Mouse (Mus musculus): ENCODE data around the gene Atoh1. TPM values are rescaled to one million over a fixed set of nuclear protein-coding genes. Genes with fewer than 3 reads are reported as not detected.
A peak's percentile ranks its signal among the peaks of the same experiment; 100 is the strongest.

Gene Atoh1
- 0.06 TPM in 1 of 2 replicates, not detected in the other for polyA plus RNA-seq (2015; fragmentation: Nextera tagmentation; extraction: Ambion mirVana)

DNA sequence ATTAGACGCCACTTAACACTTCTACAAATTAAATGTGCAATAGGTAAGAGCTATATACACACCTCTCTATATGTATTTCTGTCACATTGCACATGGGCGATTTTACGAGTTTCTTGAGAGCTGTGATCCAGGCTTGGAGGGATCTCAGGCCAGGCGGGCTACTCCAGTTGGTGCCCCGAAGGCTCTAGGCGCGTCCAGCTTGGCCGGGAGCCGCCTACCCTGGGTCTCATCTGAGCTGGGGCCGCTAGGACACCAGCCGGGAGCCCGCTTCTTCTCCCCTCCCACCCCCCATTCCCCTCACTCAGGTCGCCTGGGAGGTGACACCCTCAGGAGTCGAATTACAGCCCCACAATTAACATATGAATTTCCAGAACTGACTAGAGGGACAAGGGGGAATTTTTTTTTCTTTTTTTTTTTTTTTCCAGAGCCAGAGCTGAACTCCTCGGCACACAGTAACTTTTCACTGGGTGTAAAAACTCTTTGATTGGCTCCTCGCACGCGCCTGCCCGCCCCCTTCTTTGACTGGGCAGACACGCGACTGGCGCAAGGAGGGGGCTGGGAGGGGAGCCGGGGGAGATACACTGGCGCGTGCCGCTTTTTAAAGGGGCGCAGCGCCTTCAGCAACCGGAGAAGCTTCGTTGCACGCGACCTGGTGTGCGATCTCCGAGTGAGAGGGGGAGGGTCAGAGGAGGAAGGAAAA is at the start of gene Atoh1:
Atoh1 (plus strand) TSS at position 627 of the 700 bp plus-strand sequence.
- Histone ChIP-seq H3K4me2 (replicated peaks) (peak within 1 kb of the TSS; percentile 84), H3K4me1 (peaks cover 29% of the 10 kb centered on the region), H3K9ac (peak within 1 kb of the TSS; percentile 20; the same call in 1 of the 2 replicates), H3K9me3 (no peaks in the 10 kb centered on the region), H3K36me3 (no peaks in the 10 kb centered on the region), H3K27ac (no peak within 1 kb of the TSS), H3K4me3 (peak within 1 kb of the TSS; percentile 46), H3K27me3 (peaks cover 69% of the 10 kb centered on the region)
- WGBS, result 0% methylated on average over 34 of the region's 34 CpGs
- peak; percentile 91 for ATAC-seq (ENCODE audit: low FRiP score, low read depth)

- H3K4me3 ChIP-seq, result no peak overlapping the region
- peaks cover 9% of the 10 kb centered on the region; the same call in 1 of the 2 replicates for H3K4me1 ChIP-seq
- H3K36me3 ChIP-seq, result no peaks in the 10 kb centered on the region
- no peaks in the 10 kb centered on the region for H3K9me3 ChIP-seq
- peak; percentile 32; the same call in 1 of the 2 replicates for ATAC-seq (ENCODE audit: low FRiP score, low read depth)
- 36% methylated on average over 9 of the region's 9 CpGs for WGBS
- no peak overlapping the region for H3K27ac ChIP-seq
- no peak overlapping the region for H3K4me2 ChIP-seq (replicated peaks)
- H3K27me3 ChIP-seq, result peaks cover 26% of the 10 kb centered on the region
- no peak overlapping the region for H3K9ac ChIP-seq
These were observed 45.0 kb upstream of the Atoh1 start for GRCm38 (mm10) chr6:64683974-64684373.

- Histone ChIP-seq H3K4me3 (no peak overlapping the region), H3K27me3 (peaks cover 26% of the 10 kb centered on the region), H3K36me3 (no peaks in the 10 kb centered on the region), H3K9me3 (no peaks in the 10 kb centered on the region), H3K4me1 (peaks cover 9% of the 10 kb centered on the region; the same call in 1 of the 2 replicates), H3K27ac (no peak overlapping the region), H3K9ac (no peak overlapping the region), H3K4me2 (replicated peaks) (peak overlapping the region; percentile 40)
- ATAC-seq (ENCODE audit: low FRiP score, low read depth), result no peak; the same call in 1 of the 2 replicates
- whole genome bisulfite sequencing, result 3% methylated on average over 5 of the region's 5 CpGs
These were observed 44.0 kb upstream of the Atoh1 start for GRCm38 (mm10) chr6:64684973-64685372.

DNA sequence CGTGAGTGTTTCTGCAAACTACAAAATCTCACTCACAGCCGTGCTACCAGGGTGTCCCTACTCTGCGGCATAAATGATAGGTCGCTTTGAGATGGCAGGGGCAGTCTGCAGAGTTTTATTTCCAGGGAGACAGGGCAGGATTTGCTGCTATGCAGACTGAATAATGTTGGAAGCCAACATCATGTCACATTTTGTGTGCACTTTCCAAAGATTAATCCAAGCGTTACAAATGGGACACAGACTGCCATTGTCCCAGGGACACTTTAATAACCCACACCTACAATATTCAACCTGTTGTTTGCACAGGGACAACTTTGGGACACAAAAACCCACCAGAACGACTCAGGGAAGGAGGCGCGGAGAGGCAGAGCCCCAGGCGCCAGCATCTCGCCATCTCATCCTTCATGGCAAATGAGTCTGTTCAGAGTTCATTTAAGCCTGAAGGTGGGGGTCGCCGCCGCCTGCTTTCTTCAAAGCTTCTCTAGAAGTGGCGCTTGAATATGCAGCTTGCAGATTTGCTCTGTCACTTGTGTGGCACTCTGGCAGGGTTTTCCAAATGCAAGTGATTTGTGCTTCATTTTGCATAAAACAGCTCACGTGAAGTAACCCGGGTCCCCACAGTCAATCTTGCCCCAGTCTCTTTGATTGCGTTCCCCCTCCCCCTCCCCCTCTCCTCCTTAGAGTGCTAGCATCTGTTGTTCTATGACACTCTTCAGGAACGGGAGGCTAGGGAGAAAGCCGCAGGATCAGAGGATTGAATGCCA is 40.6 kb upstream of the Atoh1 start:
- Histone ChIP-seq H3K27me3 (peaks cover 26% of the 10 kb centered on the region), H3K4me3 (no peak overlapping the region), H3K36me3 (no peaks in the 10 kb centered on the region), H3K27ac (no peak overlapping the region), H3K9me3 (no peaks in the 10 kb centered on the region), H3K4me2 (replicated peaks) (peak overlapping the region; percentile 47), H3K4me1 (peaks cover 9% of the 10 kb centered on the region; the same call in 1 of the 2 replicates), H3K9ac (0 out of 2 replicates have a peak overlapping the region, but pooled peaks have one; percentile 19)
- WGBS, result 9% methylated on average over 19 of the region's 19 CpGs
- no peak for ATAC-seq (ENCODE audit: low FRiP score, low read depth)

DNA sequence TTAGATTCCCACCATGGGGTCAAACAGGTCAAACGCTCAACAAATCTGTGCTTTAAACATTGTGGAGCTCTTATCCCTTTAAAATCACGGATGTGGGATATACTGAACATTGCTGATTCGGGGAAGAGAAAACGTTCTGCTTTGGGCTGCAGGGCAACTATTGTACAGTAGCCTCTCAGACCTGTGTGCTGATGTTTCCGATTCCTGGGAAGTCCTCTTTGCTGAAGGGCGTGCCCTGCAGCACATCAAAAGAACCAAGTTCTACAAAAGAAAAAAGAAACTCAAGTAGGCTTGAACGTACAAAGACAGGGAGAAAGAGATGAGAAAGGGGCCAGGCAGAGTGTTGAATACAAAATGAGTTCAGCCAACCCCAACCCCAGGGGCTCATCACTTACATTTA is 34.2 kb upstream of the Atoh1 start:
- no peaks in the 10 kb centered on the region for H3K27me3 ChIP-seq

DNA sequence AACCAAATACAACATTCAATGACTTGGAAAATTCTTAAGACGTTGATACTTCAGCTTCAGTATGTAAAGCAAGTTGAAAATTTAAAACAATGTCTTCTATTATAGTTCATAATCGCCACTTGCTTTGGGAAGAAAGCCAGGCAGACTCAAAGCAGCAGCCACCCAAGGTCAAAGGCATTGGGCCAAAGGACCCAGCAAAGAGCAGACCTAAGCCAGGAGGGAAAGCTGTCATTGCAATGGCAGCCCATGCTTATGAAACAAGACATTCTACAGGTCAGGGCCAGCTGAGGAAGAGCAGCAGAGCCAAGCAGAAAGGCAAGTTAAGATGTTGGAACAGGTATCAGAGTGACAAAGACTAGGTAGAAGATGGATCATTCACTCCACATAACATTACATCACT is 25.3 kb upstream of the Atoh1 start:
- no peaks in the 10 kb centered on the region for H3K27me3 ChIP-seq
- no peak overlapping the region for H3K9ac ChIP-seq
- 85% methylated on average over 2 of the region's 2 CpGs for WGBS
- no peaks in the 10 kb centered on the region for H3K4me1 ChIP-seq
- H3K4me3 ChIP-seq, result no peak overlapping the region
- no peak overlapping the region for H3K27ac ChIP-seq
- H3K36me3 ChIP-seq, result no peaks in the 10 kb centered on the region
- no peak for ATAC-seq (ENCODE audit: low FRiP score, low read depth)
- no peaks in the 10 kb centered on the region for H3K9me3 ChIP-seq
- H3K4me2 ChIP-seq (replicated peaks), result no peak overlapping the region

More for the DNA sequence above, 34.2 kb upstream of the Atoh1 start:
- no peak overlapping the region for H3K4me3 ChIP-seq
- H3K4me1 ChIP-seq, result no peaks in the 10 kb centered on the region
- H3K4me2 ChIP-seq (replicated peaks), result no peak overlapping the region
- H3K9ac ChIP-seq, result no peak overlapping the region
- 65% methylated on average over 7 of the region's 7 CpGs for WGBS
- H3K36me3 ChIP-seq, result no peaks in the 10 kb centered on the region
- H3K27ac ChIP-seq, result no peak overlapping the region
- no peaks in the 10 kb centered on the region for H3K9me3 ChIP-seq
- ATAC-seq (ENCODE audit: low FRiP score, low read depth), result no peak

- no peaks in the 10 kb centered on the region for H3K36me3 ChIP-seq
- H3K4me3 ChIP-seq, result peak overlapping the region; percentile 46
- ATAC-seq (ENCODE audit: low FRiP score, low read depth), result peak; percentile 51
- under 1% methylated on average over 29 of the region's 29 CpGs for WGBS
- peaks cover 61% of the 10 kb centered on the region for H3K27me3 ChIP-seq
- H3K27ac ChIP-seq, result no peak overlapping the region
- H3K4me2 ChIP-seq (replicated peaks), result peak overlapping the region; percentile 84
- no peaks in the 10 kb centered on the region for H3K9me3 ChIP-seq
- H3K4me1 ChIP-seq, result peaks cover 29% of the 10 kb centered on the region
- no peak overlapping the region; the same call in 1 of the 2 replicates for H3K9ac ChIP-seq
These were observed 1.0 kb upstream of the Atoh1 start for GRCm38 (mm10) chr6:64727751-64728403.

DNA sequence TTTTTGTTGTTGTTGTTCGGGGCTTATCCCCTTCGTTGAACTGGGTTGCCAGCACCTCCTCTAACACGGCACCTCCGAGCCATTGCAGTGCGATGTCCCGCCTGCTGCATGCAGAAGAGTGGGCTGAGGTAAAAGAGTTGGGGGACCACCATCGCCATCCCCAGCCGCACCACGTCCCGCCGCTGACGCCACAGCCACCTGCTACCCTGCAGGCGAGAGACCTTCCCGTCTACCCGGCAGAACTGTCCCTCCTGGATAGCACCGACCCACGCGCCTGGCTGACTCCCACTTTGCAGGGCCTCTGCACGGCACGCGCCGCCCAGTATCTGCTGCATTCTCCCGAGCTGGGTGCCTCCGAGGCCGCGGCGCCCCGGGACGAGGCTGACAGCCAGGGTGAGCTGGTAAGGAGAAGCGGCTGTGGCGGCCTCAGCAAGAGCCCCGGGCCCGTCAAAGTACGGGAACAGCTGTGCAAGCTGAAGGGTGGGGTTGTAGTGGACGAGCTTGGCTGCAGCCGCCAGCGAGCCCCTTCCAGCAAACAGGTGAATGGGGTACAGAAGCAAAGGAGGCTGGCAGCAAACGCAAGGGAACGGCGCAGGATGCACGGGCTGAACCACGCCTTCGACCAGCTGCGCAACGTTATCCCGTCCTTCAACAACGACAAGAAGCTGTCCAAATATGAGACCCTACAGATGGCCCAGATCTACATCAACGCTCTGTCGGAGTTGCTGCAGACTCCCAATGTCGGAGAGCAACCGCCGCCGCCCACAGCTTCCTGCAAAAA is 496 bp downstream of the Atoh1 start:
- Histone ChIP-seq H3K9me3 (no peaks in the 10 kb centered on the region), H3K4me1 (peaks cover 34% of the 10 kb centered on the region), H3K27me3 (peaks cover 76% of the 10 kb centered on the region), H3K9ac (no peak overlapping the region), H3K4me2 (replicated peaks) (peak overlapping the region; percentile 84), H3K36me3 (no peaks in the 10 kb centered on the region), H3K4me3 (peak overlapping the region; percentile 46), H3K27ac (no peak overlapping the region)
- ATAC-seq (ENCODE audit: low FRiP score, low read depth), result peak; percentile 66
- under 1% methylated on average over 53 of the region's 53 CpGs for WGBS

- H3K9me3 ChIP-seq, result no peaks in the 10 kb centered on the region
- no peak for ATAC-seq (ENCODE audit: low FRiP score, low read depth)
- peak overlapping the region; percentile 84 for H3K4me2 ChIP-seq (replicated peaks)
- H3K36me3 ChIP-seq, result no peaks in the 10 kb centered on the region
- peak overlapping the region; percentile 46 for H3K4me3 ChIP-seq
- WGBS, result under 1% methylated on average over 19 of the region's 19 CpGs
- H3K4me1 ChIP-seq, result peaks cover 38% of the 10 kb centered on the region
- no peak overlapping the region for H3K9ac ChIP-seq
- H3K27me3 ChIP-seq, result peaks cover 82% of the 10 kb centered on the region
- H3K27ac ChIP-seq, result no peak overlapping the region
These were observed 1.1 kb downstream of the Atoh1 start for GRCm38 (mm10) chr6:64730030-64730429.

- peaks cover 38% of the 10 kb centered on the region for H3K4me1 ChIP-seq
- H3K4me2 ChIP-seq (replicated peaks), result peak overlapping the region; percentile 84; the same call in 1 of the 2 replicates
- no peaks in the 10 kb centered on the region for H3K9me3 ChIP-seq
- H3K27ac ChIP-seq, result no peak overlapping the region
- no peak overlapping the region for H3K9ac ChIP-seq
- no peak for ATAC-seq (ENCODE audit: low FRiP score, low read depth)
- peaks cover 88% of the 10 kb centered on the region for H3K27me3 ChIP-seq
- no peaks in the 10 kb centered on the region for H3K36me3 ChIP-seq
- peak overlapping the region; percentile 46 for H3K4me3 ChIP-seq
- WGBS, result 4% methylated on average over 14 of the region's 14 CpGs
These were observed 1.6 kb downstream of the Atoh1 start for GRCm38 (mm10) chr6:64730506-64731020.

DNA sequence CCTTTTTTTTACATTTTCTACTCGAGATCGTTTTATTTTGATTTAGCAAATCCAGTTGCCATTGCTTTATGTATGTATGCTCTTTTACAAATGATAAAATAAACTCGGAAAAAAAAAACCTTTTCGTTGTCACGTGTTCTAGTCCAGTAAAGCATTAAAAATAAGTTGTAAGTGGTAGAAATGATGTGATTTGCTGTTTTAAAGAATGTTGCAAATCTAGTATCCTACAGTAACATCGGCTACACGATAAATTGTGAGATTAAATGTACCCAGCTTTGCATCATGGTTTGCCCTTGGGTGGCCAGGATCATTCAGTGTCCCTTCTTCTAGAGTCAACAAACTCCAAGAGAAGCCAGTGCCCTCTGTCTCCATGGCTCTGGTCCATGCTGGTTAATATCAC is 2.2 kb downstream of the Atoh1 start:
- ATAC-seq (ENCODE audit: low FRiP score, low read depth), result no peak
- Histone ChIP-seq H3K36me3 (no peaks in the 10 kb centered on the region), H3K9me3 (no peaks in the 10 kb centered on the region), H3K4me2 (replicated peaks) (no peak overlapping the region), H3K27me3 (peaks cover 93% of the 10 kb centered on the region), H3K9ac (no peak overlapping the region), H3K4me1 (peaks cover 38% of the 10 kb centered on the region), H3K27ac (no peak overlapping the region), H3K4me3 (no peak overlapping the region)
- WGBS, result 4% methylated on average over 7 of the region's 7 CpGs
